Mouse (Mus musculus) forebrain, embryonic 10.5 days (tissue): ENCODE data around the gene Vkorc1. TPM values are rescaled to one million over a fixed set of nuclear protein-coding genes. Genes with fewer than 3 reads are reported as not detected.

Source experiments
- DNase-seq: peaks from one replicate; pipeline ENCODE4 v3.0.0-alpha.2; 2017; ENCODE audit warnings: low spot score; ENCODE audit errors: extremely low spot score
- H3K27ac ChIP-seq: fragments of 300-500 bp; sonication (generic); 2 replicates; pipeline ENCODE4 v1.5.1; 2016; ENCODE audit warnings: mild to moderate bottlenecking
- H3K27me3 ChIP-seq: fragments of 300-500 bp; sonication (generic); 2 replicates; pipeline ENCODE4 v1.6.1; 2016; ENCODE audit warnings: mild to moderate bottlenecking; ENCODE audit not compliant: poor library complexity, severe bottlenecking
- H3K36me3 ChIP-seq: fragments of 300-500 bp; sonication (generic); replicated peaks from 2 replicates; pipeline ENCODE4 v1.6.1; 2016; ENCODE audit warnings: mild to moderate bottlenecking, moderate library complexity
- H3K4me1 ChIP-seq: fragments of 300-500 bp; sonication (generic); 2 replicates; pipeline ENCODE4 v1.6.1; 2016
- H3K4me3 ChIP-seq: fragments of 300-500 bp; sonication (generic); 2 replicates; pipeline ENCODE4 v1.5.1; 2016; ENCODE audit warnings: mild to moderate bottlenecking, moderate library complexity
- H3K9me3 ChIP-seq: fragments of 300-500 bp; sonication (generic); 2 replicates; pipeline ENCODE4 v1.6.1; 2016; ENCODE audit warnings: mild to moderate bottlenecking, moderate library complexity
- WGBS: fragments of 180-500 bp; shearing (Covaris S2); methylation state at CpG from one replicate; pipeline ENCODE4 v1.1.7; 2016; 5-methylcytosine and 5-hydroxymethylcytosine counted together
- polyA plus RNA-seq: library from polyadenylated mRNA; unstranded; fragments of >200 nt; fragmentation: Nextera tagmentation; extraction: Ambion mirVana; gene quantifications from 2 replicates; pipeline ENCODE4 v1.2.1, GENCODE M21; 2016

Vkorc1 gene
- polyA plus RNA-seq, 1 experiment from 2014 or later: 32.2 TPM

DNA sequence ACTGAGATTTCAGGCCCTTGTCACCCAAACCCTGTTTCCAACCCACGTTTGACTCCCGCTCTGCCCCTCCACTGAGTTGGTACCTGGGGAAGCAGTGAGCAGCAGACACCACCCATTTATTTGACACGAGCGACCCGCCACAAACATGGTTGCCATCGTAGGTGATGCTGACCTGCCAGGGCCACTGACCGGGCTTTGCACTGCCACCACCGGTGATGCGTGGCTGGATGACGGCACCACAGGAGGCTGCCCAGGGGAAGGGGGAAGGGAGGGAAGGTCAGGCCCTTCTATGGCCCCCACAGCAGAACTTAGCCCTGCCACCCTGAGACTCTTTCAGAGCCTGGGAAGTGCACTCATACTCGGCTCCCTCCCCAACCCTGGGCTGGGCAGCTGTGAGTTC, 32.3 kb upstream of the Vkorc1 start:
- no peak for DNase-seq
- WGBS: 83% methylated on average over 11 of the region's 11 CpGs
- Histone ChIP-seq H3K9me3 (no peaks in the 10 kb centered on the region), H3K27me3 (peaks cover 32% of the 10 kb centered on the region), H3K4me1 (peaks cover 40% of the 10 kb centered on the region), H3K4me3 (no peak overlapping the region), H3K36me3 (peaks cover 49% of the 10 kb centered on the region), H3K27ac (no peak overlapping the region)

GRCm38 (mm10) chr7:127926846-127927245, 31.4 kb upstream of the Vkorc1 start:
- H3K4me1 ChIP-seq: peaks cover 31% of the 10 kb centered on the region
- WGBS: 92% methylated on average over 11 of the region's 11 CpGs
- no peak overlapping the region for H3K4me3 ChIP-seq
- no peak for DNase-seq
- no peak overlapping the region for H3K27ac ChIP-seq
- no peaks in the 10 kb centered on the region for H3K9me3 ChIP-seq
- H3K27me3 ChIP-seq: peaks cover 32% of the 10 kb centered on the region
- peaks cover 58% of the 10 kb centered on the region for H3K36me3 ChIP-seq

GRCm38 (mm10) chr7:127926066-127926465, 30.6 kb upstream of the Vkorc1 start:
- Histone ChIP-seq H3K27me3 (peaks cover 32% of the 10 kb centered on the region), H3K27ac (peak overlapping the region; percentile 15; the same call in 1 of the 2 replicates), H3K9me3 (no peaks in the 10 kb centered on the region), H3K4me3 (no peak overlapping the region), H3K36me3 (peaks cover 66% of the 10 kb centered on the region), H3K4me1 (peaks cover 23% of the 10 kb centered on the region)
- WGBS: 90% methylated on average over 8 of the region's 8 CpGs
- no peak for DNase-seq

DNA sequence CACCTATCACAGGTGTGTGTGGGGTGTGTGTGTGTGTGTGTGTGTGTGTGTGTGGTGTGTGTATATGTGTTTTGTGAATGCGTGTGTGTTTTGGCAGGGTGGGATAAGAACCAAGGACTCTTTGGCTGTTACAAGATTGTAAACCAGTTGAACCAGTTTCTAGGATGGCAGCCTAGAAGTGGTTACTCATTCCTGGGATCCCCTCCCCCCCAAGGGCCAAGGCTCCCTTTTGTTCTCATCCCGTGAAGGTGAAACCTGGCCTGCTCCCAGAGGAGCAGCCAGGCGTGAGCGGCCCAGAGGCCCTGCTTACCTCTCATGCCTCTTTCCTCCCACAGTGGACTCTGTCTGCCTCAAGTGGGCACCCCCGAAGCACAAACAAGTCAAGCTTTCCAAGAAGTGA, 29.8 kb upstream of the Vkorc1 start:
- no peak for DNase-seq

DNA sequence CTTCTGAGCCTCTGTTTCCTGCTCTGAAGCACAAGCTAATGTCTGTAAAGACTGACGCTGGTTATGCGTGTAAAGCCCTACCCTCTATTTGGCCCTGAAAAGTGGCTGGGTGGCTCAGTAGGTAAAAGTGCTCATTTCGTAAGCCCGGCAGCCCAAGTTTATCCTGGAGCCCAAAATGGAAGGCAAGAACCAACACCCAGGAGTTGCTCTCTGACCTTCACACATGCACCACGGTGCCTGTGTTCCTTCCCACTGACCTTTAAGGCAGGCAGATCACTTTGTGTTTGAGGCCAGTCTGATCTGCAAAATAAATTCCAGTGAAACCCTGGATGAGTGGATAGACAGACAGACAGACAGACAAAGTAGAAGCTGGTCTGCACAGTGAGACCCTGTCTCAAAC, 28.3 kb upstream of the Vkorc1 start:
- Histone ChIP-seq H3K36me3 (peaks cover 85% of the 10 kb centered on the region), H3K9me3 (no peaks in the 10 kb centered on the region), H3K27me3 (peaks cover 10% of the 10 kb centered on the region), H3K27ac (no peak overlapping the region), H3K4me3 (no peak overlapping the region), H3K4me1 (peaks cover 6% of the 10 kb centered on the region; the same call in 1 of the 2 replicates)
- WGBS: 87% methylated on average over 5 of the region's 5 CpGs
- no peak for DNase-seq

More for the DNA sequence above, 29.8 kb upstream of the Vkorc1 start:
- Histone ChIP-seq H3K4me3 (no peak overlapping the region), H3K27ac (0 out of 2 replicates have a peak overlapping the region, but pooled peaks have one; percentile 15), H3K27me3 (peaks cover 26% of the 10 kb centered on the region), H3K4me1 (peaks cover 21% of the 10 kb centered on the region), H3K9me3 (no peaks in the 10 kb centered on the region), H3K36me3 (peaks cover 74% of the 10 kb centered on the region)
- 53% methylated on average over 5 of the region's 5 CpGs for WGBS

GRCm38 (mm10) chr7:127922451-127923275, 27.2 kb upstream of the Vkorc1 start:
- no peaks in the 10 kb centered on the region for H3K9me3 ChIP-seq

DNA sequence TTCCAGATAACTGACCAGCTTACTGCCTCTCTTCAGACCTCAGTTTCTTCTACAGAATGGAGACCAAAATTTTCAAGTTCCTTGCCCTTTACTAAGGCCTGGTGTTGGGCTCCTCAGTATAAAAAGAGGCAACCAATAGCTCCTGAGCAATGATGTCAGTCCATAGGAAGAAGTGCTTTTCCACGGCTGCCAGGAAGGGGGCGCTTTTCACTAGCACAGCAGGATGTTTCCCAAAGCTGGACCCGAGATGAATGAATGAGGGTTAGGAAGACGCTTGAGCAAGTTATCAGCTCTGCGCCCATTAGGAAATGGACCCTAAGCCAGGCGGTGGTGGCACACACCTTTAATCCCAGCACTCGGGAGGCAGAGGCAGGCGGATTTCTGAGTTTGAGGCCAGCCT, 26.1 kb upstream of the Vkorc1 start:
- no peak for DNase-seq
- peaks cover 93% of the 10 kb centered on the region for H3K36me3 ChIP-seq
- no peak overlapping the region for H3K27ac ChIP-seq
- H3K4me3 ChIP-seq: no peak overlapping the region
- no peaks in the 10 kb centered on the region for H3K27me3 ChIP-seq
- H3K9me3 ChIP-seq: no peaks in the 10 kb centered on the region
- H3K4me1 ChIP-seq: no peaks in the 10 kb centered on the region; the same call in 1 of the 2 replicates
- WGBS: 68% methylated on average over 8 of the region's 8 CpGs

More at GRCm38 (mm10) chr7:127922451-127923275, 27.2 kb upstream of the Vkorc1 start:
- peaks cover under 1% of the 10 kb centered on the region; the same call in 1 of the 2 replicates for H3K27me3 ChIP-seq
- peaks cover under 1% of the 10 kb centered on the region; the same call in 1 of the 2 replicates for H3K4me1 ChIP-seq
- H3K4me3 ChIP-seq: no peak overlapping the region
- no peak overlapping the region for H3K27ac ChIP-seq
- 88% methylated on average over 6 of the region's 6 CpGs for WGBS
- peaks cover 90% of the 10 kb centered on the region for H3K36me3 ChIP-seq
- no peak for DNase-seq

- no peaks in the 10 kb centered on the region for H3K4me1 ChIP-seq
- no peak for DNase-seq
- peaks cover 92% of the 10 kb centered on the region for H3K36me3 ChIP-seq
- no peak overlapping the region for H3K4me3 ChIP-seq
- H3K27ac ChIP-seq: no peak overlapping the region
- WGBS: 83% methylated on average over 7 of the region's 7 CpGs
- H3K9me3 ChIP-seq: no peaks in the 10 kb centered on the region
- H3K27me3 ChIP-seq: no peaks in the 10 kb centered on the region
These were observed 23.9 kb upstream of the Vkorc1 start for GRCm38 (mm10) chr7:127919290-127919689.

- Histone ChIP-seq H3K4me3 (no peak overlapping the region), H3K36me3 (peaks cover 83% of the 10 kb centered on the region), H3K27ac (no peak overlapping the region), H3K4me1 (peaks cover 3% of the 10 kb centered on the region), H3K9me3 (no peaks in the 10 kb centered on the region), H3K27me3 (no peaks in the 10 kb centered on the region)
- WGBS: 60% methylated on average over 3 of the region's 3 CpGs
- peak; percentile 39 for DNase-seq
These were observed 22.8 kb upstream of the Vkorc1 start for GRCm38 (mm10) chr7:127918203-127918602.

GRCm38 (mm10) chr7:127915293-127915692, 19.9 kb upstream of the Vkorc1 start:
- Histone ChIP-seq H3K9me3 (no peaks in the 10 kb centered on the region), H3K4me3 (no peak overlapping the region), H3K4me1 (peaks cover 17% of the 10 kb centered on the region), H3K36me3 (peaks cover 55% of the 10 kb centered on the region), H3K27ac (no peak overlapping the region), H3K27me3 (no peaks in the 10 kb centered on the region)
- no peak for DNase-seq
- 91% methylated on average over 12 of the region's 12 CpGs for WGBS

DNA sequence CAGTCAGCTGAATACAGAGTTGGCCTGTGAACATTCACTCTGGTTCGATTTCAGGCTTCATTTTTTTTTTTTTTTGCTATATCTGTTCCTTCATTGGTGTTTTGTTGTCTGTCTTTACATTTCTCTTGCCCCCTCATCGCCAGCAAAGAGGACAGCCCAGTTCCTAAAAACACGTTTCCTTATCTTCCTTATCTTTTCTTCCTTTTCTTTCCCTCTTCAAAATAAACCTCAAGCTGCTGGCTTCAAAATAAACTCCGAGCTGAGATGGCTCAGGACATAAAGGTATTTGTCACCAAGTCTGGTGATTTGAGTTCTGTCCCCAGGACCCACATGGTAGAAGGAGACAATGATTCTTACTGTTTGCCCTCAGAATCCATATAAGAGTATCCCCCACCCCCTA, 17.5 kb upstream of the Vkorc1 start:
- Histone ChIP-seq H3K4me3 (peak overlapping the region; percentile 98), H3K4me1 (peaks cover 17% of the 10 kb centered on the region), H3K27me3 (no peaks in the 10 kb centered on the region), H3K9me3 (no peaks in the 10 kb centered on the region), H3K36me3 (peaks cover 57% of the 10 kb centered on the region), H3K27ac (peak overlapping the region; percentile 90)
- 36% methylated on average over 4 of the region's 4 CpGs for WGBS
- DNase-seq: no peak

- H3K4me1 ChIP-seq: peaks cover 17% of the 10 kb centered on the region
- peak within 1 kb of the TSS; percentile 90 for H3K27ac ChIP-seq
- no peaks in the 10 kb centered on the region for H3K9me3 ChIP-seq
- H3K36me3 ChIP-seq: peaks cover 59% of the 10 kb centered on the region
- DNase-seq: peak; percentile 94
- H3K27me3 ChIP-seq: no peaks in the 10 kb centered on the region
- WGBS: 2% methylated on average over 40 of the region's 40 CpGs
- H3K4me3 ChIP-seq: peak within 1 kb of the TSS; percentile 98
These were observed 16.9 kb upstream of the Vkorc1 start, which contains the start of gene Kat8 for GRCm38 (mm10) chr7:127912190-127912871. Kat8 (plus strand) TSS chr7:127912516.

DNA sequence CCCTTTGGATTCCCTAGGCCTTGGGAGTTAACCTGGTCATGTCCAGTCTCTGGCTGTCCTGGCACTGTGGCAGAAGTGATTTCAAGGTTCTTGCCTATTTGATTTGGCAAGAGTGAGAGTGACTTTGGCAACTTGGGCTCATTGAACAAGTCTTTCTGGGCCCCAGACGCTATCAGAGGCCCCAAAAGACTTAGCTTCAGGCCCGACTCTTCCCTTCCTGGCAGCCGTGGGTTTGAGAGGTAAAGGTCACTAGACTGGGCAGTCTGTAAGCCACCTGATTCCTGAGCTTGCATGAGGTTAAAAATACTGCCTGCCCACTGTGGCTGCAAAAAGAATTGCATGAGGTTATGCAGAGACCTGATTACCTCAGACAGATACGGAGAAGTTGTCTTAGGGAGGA, 13.2 kb upstream of the Vkorc1 start:
- no peaks in the 10 kb centered on the region for H3K27me3 ChIP-seq
- no peak overlapping the region for H3K4me3 ChIP-seq
- H3K36me3 ChIP-seq: peaks cover 54% of the 10 kb centered on the region
- no peaks in the 10 kb centered on the region for H3K9me3 ChIP-seq
- H3K4me1 ChIP-seq: peaks cover 33% of the 10 kb centered on the region
- H3K27ac ChIP-seq: no peak overlapping the region
- 93% methylated on average over 4 of the region's 4 CpGs for WGBS
- no peak for DNase-seq
